Mouse (Mus musculus): ENCODE results near the gene Cdc25a.

Gene Cdc25a

GRCm38 (mm10) chr9:109892651-109893250 lies 17.4 kb downstream of the Cdc25a start:
- peak; percentile 92 for DNase-seq (ENCODE audit: low read depth, low spot score)

- DNase-seq (ENCODE audit: low read depth, low spot score) = peak; percentile 91
Measured at GRCm38 (mm10) chr9:109894413-109895090, 19.2 kb downstream of the Cdc25a start.

- no peak for DNase-seq (ENCODE audit: low read depth, low spot score)
Measured at GRCm38 (mm10) chr9:109895593-109895992, 20.2 kb downstream of the Cdc25a start.

GRCm38 (mm10) chr9:109896253-109897150 lies 21.1 kb downstream of the Cdc25a start:
- no peak for DNase-seq (ENCODE audit: low read depth, low spot score)

- no peak for DNase-seq (ENCODE audit: low read depth, low spot score)
Measured at GRCm38 (mm10) chr9:109898027-109898426, 22.6 kb downstream of the Cdc25a start.

GRCm38 (mm10) chr9:109899361-109899760 lies 24.0 kb downstream of the Cdc25a start:
- DNase-seq (ENCODE audit: low read depth, low spot score) = peak; percentile 85

- no peak for DNase-seq (ENCODE audit: low read depth, low spot score)
Measured at GRCm38 (mm10) chr9:109899774-109900173, 24.4 kb downstream of the Cdc25a start.

GRCm38 (mm10) chr9:109900604-109901003 lies 25.2 kb downstream of the Cdc25a start:
- DNase-seq (ENCODE audit: low read depth, low spot score) = peak; percentile 87

GRCm38 (mm10) chr9:109902246-109902645 lies 26.9 kb downstream of the Cdc25a start:
- peak; percentile 86 for DNase-seq (ENCODE audit: low read depth, low spot score)

- no peak for DNase-seq (ENCODE audit: low read depth, low spot score)
Measured at GRCm38 (mm10) chr9:109902740-109903139, 27.4 kb downstream of the Cdc25a start.

GRCm38 (mm10) chr9:109907300-109907699 lies 31.9 kb downstream of the Cdc25a start:
- DNase-seq (ENCODE audit: low read depth, low spot score) = no peak

GRCm38 (mm10) chr9:109907774-109908465 lies 32.5 kb downstream of the Cdc25a start:
- DNase-seq (ENCODE audit: low read depth, low spot score) = peak; percentile 58

- DNase-seq (ENCODE audit: low read depth, low spot score) = peak; percentile 55
Measured at GRCm38 (mm10) chr9:109909102-109909501, 33.7 kb downstream of the Cdc25a start.

GRCm38 (mm10) chr9:109909926-109910325 lies 34.5 kb downstream of the Cdc25a start:
- DNase-seq (ENCODE audit: low read depth, low spot score) = peak; percentile 92

- no peak for DNase-seq (ENCODE audit: low read depth, low spot score)
Measured at GRCm38 (mm10) chr9:109911779-109912178, 36.4 kb downstream of the Cdc25a start.

GRCm38 (mm10) chr9:109914269-109914926 lies 39.0 kb downstream of the Cdc25a start:
- DNase-seq (ENCODE audit: low read depth, low spot score) = peak; percentile 35

GRCm38 (mm10) chr9:109917931-109918330 lies 42.6 kb downstream of the Cdc25a start:
- DNase-seq (ENCODE audit: low read depth, low spot score) = no peak

GRCm38 (mm10) chr9:109929131-109929530 lies 53.8 kb downstream of the Cdc25a start:
- no peak for DNase-seq (ENCODE audit: low read depth, low spot score)

- no peak for DNase-seq (ENCODE audit: low read depth, low spot score)
Measured at GRCm38 (mm10) chr9:109930063-109930462, 54.7 kb downstream of the Cdc25a start.

GRCm38 (mm10) chr9:109930752-109931151 lies 55.4 kb downstream of the Cdc25a start:
- no peak for DNase-seq (ENCODE audit: low read depth, low spot score)
